Mouse (Mus musculus) lung, embryonic 14.5 days (tissue): ENCODE data around the gene Ssbp2. TPM values are rescaled to one million over a fixed set of nuclear protein-coding genes. Genes with fewer than 3 reads are reported as not detected.
A peak's percentile ranks its signal among the peaks of the same experiment; 100 is the strongest.

ENCODE experiments used
- ATAC-seq: fragments of 200-750 bp; cut with Nextera tagmentation; 2 replicates; pipeline ENCODE4 v1.8.0; 2017; ENCODE audit warnings: mild to moderate bottlenecking, moderate TSS enrichment, moderate library complexity; ENCODE audit not compliant: insufficient read depth
- DNase-seq: peaks from one replicate; pipeline ENCODE4 v3.0.0-alpha.2; 2015
- H3K27ac ChIP-seq: fragments of 300-500 bp; sonication (generic); 2 replicates; pipeline ENCODE4 v1.5.1; 2014; ENCODE audit warnings: low read depth, mild to moderate bottlenecking, moderate library complexity
- H3K27me3 ChIP-seq: fragments of 300-500 bp; sonication (generic); 2 replicates; pipeline ENCODE4 v1.6.1; 2014; ENCODE audit warnings: low read length, control low read depth; ENCODE audit not compliant: insufficient read depth
- H3K36me3 ChIP-seq: fragments of 300-500 bp; sonication (generic); 2 replicates; pipeline ENCODE4 v1.6.1; 2014; ENCODE audit warnings: control low read depth; ENCODE audit not compliant: insufficient read depth
- H3K4me1 ChIP-seq: fragments of 300-500 bp; sonication (generic); 2 replicates; pipeline ENCODE4 v1.6.1; 2014; ENCODE audit warnings: antibody characterized with exemption, control low read depth; ENCODE audit not compliant: insufficient read depth
- H3K4me2 ChIP-seq: fragments of 300-500 bp; sonication (generic); 2 replicates; pipeline ENCODE4 v1.6.1; 2014; ENCODE audit warnings: mild to moderate bottlenecking
- H3K4me3 ChIP-seq: fragments of 300-500 bp; sonication (generic); 2 replicates; pipeline ENCODE4 v1.5.1; 2014; ENCODE audit warnings: low read depth, low read length
- H3K9ac ChIP-seq: fragments of 300-500 bp; sonication (generic); 2 replicates; pipeline ENCODE4 v1.6.1; 2014
- H3K9me3 ChIP-seq: fragments of 300-500 bp; sonication (generic); 2 replicates; pipeline ENCODE4 v1.6.1; 2016; ENCODE audit warnings: low read depth, low read length, control low read depth
- CTCF ChIP-seq: IDR thresholded peaks from 2 replicates; pipeline ENCODE4 v1.5.1; 2016; ENCODE audit warnings: antibody characterized with exemption, low read depth
- WGBS: fragments of 180-500 bp; shearing (Covaris S2); extraction: QIAGEN DNeasy Blood & Tissue Kit; methylation state at CpG from one replicate; pipeline ENCODE4 v1.1.7; 2014; 5-methylcytosine and 5-hydroxymethylcytosine counted together
- polyA plus RNA-seq: library from polyadenylated mRNA; unstranded; fragments of >200 nt; fragmentation: Nextera tagmentation; extraction: Ambion mirVana; gene quantifications from 2 replicates; pipeline ENCODE4 v1.2.1, GENCODE M21; 2014

The Ssbp2 gene
- polyA plus RNA-seq, 1 experiment from 2014 or later = 95.0 TPM

DNA sequence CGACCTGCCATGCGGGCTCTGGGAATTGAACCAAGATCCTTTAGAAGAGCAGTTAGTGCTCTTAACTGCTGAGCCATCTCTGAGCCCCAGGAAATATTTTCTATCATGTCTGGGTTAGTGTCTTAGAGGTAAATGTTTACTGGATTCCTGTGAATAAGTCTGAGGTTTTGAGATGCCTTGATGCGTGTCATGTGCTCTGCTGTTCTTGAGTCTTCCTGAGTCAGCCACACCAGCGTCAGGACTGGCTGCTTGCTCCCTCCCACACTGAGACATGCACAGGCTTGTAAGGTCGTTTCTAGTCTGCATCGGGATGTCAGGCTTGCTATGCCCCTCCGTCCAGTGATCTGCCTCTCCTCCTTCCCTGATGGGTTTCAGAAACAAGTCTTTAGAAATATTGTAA is 189.8 kb downstream of the Ssbp2 start:
- 65% methylated on average over 7 of the region's 7 CpGs for WGBS
- DNase-seq (no peak), ATAC-seq (no peak)
- Histone ChIP-seq H3K4me1 (no peaks in the 10 kb centered on the region), H3K27me3 (no peaks in the 10 kb centered on the region), H3K36me3 (no peaks in the 10 kb centered on the region), H3K9me3 (no peaks in the 10 kb centered on the region), H3K9ac (no peak overlapping the region), H3K4me3 (no peak overlapping the region), H3K27ac (no peak overlapping the region), H3K4me2 (no peak overlapping the region)
- TF ChIP-seq CTCF = no peak

GRCm38 (mm10) chr13:91661068-91661795 is 201.1 kb downstream of the Ssbp2 start:
- Histone ChIP-seq H3K4me2 (no peak overlapping the region), H3K27me3 (no peaks in the 10 kb centered on the region), H3K4me1 (no peaks in the 10 kb centered on the region), H3K36me3 (no peaks in the 10 kb centered on the region), H3K9ac (no peak overlapping the region), H3K27ac (0 out of 2 replicates have a peak overlapping the region, but pooled peaks have one; percentile 24), H3K4me3 (no peak overlapping the region), H3K9me3 (no peaks in the 10 kb centered on the region)
- DNase-seq = peak; percentile 82
- no peak for TF ChIP-seq CTCF
- ATAC-seq = peak; percentile 70; the same call in 1 of the 2 replicates
- 51% methylated on average over 5 of the region's 5 CpGs for WGBS

DNA sequence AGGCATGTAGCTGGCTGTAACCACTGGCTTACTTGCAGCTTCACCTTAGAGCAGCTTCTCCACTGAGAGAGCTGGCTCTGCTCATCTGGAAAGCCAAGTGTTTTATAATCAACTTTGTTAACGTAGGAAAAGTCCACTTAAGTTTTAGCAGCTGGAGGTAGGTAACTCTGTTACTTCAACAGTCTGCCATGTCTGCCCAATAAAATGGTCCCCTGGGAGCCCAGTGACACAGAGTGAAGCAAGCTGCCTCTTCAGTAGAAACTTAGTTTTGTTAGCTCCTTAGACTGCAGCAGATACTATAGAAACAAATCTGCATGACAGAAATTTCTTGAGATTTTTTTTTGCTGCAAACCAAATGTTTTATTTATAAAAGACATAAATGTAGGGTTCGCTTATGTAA is 202.7 kb downstream of the Ssbp2 start:
- no peak for TF ChIP-seq CTCF
- ATAC-seq (no peak), DNase-seq (no peak)
- no peaks in the 10 kb centered on the region for H3K27me3 ChIP-seq
- H3K36me3 ChIP-seq = no peaks in the 10 kb centered on the region
- 58% methylated on average over 2 of the region's 2 CpGs for WGBS
- no peak overlapping the region for H3K4me2 ChIP-seq
- H3K9me3 ChIP-seq = no peaks in the 10 kb centered on the region
- H3K4me1 ChIP-seq = no peaks in the 10 kb centered on the region
- no peak overlapping the region for H3K4me3 ChIP-seq
- no peak overlapping the region for H3K27ac ChIP-seq
- no peak overlapping the region for H3K9ac ChIP-seq

- H3K27me3 ChIP-seq = no peaks in the 10 kb centered on the region
- H3K9me3 ChIP-seq = no peaks in the 10 kb centered on the region
- no peak overlapping the region for H3K27ac ChIP-seq
- no peak overlapping the region for H3K4me3 ChIP-seq
- DNase-seq = no peak
- no peaks in the 10 kb centered on the region for H3K4me1 ChIP-seq
- TF ChIP-seq CTCF = no peak
- peaks cover 21% of the 10 kb centered on the region for H3K36me3 ChIP-seq
- WGBS = 68% methylated on average over 3 of the region's 3 CpGs
- H3K9ac ChIP-seq = no peak overlapping the region
- H3K4me2 ChIP-seq = no peak overlapping the region
- no peak for ATAC-seq
Measured at GRCm38 (mm10) chr13:91673241-91673640, 213.2 kb downstream of the Ssbp2 start.

DNA sequence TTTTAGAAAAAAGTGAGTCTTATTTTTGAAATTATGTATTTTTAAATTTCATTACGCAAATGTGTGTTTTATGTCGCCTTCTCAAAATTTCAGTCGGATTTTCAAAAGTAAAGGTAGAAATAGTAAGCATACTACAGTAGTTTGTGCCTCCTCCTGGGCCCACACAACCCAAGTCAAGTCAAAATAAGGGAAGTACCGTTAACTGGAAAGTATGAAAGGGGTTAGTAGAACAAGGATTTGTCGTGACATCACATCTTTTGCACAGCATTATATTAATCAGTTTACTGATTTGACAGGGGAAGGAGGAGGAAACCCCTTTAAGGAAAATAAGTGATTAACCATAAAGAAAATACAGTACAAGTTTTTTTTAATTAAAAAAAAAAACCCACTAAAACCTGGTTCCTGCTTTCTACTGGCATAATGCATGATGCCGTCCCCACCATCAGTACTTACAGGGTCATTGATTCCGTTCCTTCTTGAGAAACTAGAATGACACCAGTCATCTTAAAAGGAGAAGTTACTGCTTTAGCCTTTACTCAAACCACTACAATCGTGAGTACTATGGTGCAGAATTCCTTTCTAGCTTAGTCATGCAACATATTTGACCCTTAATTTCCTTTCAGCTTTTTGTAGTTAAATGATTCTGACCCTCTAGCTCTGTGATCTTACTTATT is 220.8 kb downstream of the Ssbp2 start:
- ATAC-seq (no peak), DNase-seq (no peak)
- no peak overlapping the region for H3K4me2 ChIP-seq
- H3K27me3 ChIP-seq = no peaks in the 10 kb centered on the region
- WGBS = 84% methylated on average over 8 of the region's 8 CpGs
- H3K36me3 ChIP-seq = 0 out of 2 replicates have a peak, but pooled peaks cover 6% of the 10 kb centered on the region
- no peak overlapping the region for H3K4me3 ChIP-seq
- TF ChIP-seq CTCF = no peak
- no peak overlapping the region for H3K27ac ChIP-seq
- no peaks in the 10 kb centered on the region for H3K4me1 ChIP-seq
- H3K9ac ChIP-seq = no peak overlapping the region
- H3K9me3 ChIP-seq = no peaks in the 10 kb centered on the region

- WGBS = 86% methylated on average over 3 of the region's 3 CpGs
- Histone ChIP-seq H3K9ac (no peak overlapping the region), H3K4me2 (no peak overlapping the region), H3K27me3 (no peaks in the 10 kb centered on the region), H3K36me3 (0 out of 2 replicates have a peak, but pooled peaks cover 6% of the 10 kb centered on the region), H3K9me3 (no peaks in the 10 kb centered on the region), H3K4me3 (no peak overlapping the region), H3K4me1 (no peaks in the 10 kb centered on the region), H3K27ac (no peak overlapping the region)
- ATAC-seq = no peak
- no peak for DNase-seq
- no peak for TF ChIP-seq CTCF
Measured at GRCm38 (mm10) chr13:91681474-91681873, 221.4 kb downstream of the Ssbp2 start.

DNA sequence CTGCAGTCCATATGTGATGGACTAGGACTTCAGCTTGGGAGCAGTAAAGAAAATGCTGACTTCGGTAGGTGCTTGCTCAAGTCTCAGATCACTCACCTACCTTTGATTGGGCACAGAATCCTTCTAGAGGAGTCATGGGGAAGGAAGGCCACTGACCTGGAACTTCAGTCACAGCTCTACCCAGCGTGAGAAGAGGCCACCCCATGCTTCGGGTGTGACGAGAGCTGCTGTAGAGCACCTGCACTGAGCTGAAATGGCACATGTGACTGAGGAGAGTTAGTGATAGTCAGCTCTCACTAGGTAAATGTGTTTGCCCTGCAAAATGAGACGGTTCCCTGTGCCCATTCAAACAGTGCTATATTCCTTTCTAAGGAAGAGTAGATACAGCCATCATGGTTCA is 230.0 kb downstream of the Ssbp2 start:
- Histone ChIP-seq H3K4me3 (no peak overlapping the region), H3K36me3 (peaks cover 14% of the 10 kb centered on the region; the same call in 1 of the 2 replicates), H3K9ac (no peak overlapping the region), H3K9me3 (no peaks in the 10 kb centered on the region), H3K4me1 (no peaks in the 10 kb centered on the region), H3K27ac (no peak overlapping the region), H3K27me3 (no peaks in the 10 kb centered on the region), H3K4me2 (no peak overlapping the region)
- WGBS = 75% methylated on average over 5 of the region's 5 CpGs
- no peak for DNase-seq
- TF ChIP-seq CTCF = no peak
- ATAC-seq = no peak
